Mouse (Mus musculus): ENCODE results near the gene Cd151.

- TF ChIP-seq CTCF (IDR thresholded peaks at IDR 0.05; ENCODE audit: extremely low read depth, insufficient read length, insufficient replicate concordance, low read depth, low read length): no peak
- TF ChIP-seq POLR2A (IDR thresholded peaks at IDR 0.05; ENCODE audit: low read depth, low read length): peak; percentile 43; the same call in 1 of the 2 replicates
These were observed 23.4 kb upstream of the Cd151 start, which contains the start of gene Pidd1 for GRCm38 (mm10) chr7:141443828-141444237.

Data from small intestine, adult 2 months (tissue).